Mouse (Mus musculus): ENCODE data around the gene Npc2. TPM values are rescaled to one million over a fixed set of nuclear protein-coding genes. Genes with fewer than 3 reads are reported as not detected.

Gene Npc2
- total RNA-seq, 2 experiments from 2014 or later = 13.8 to 20.0 TPM

GRCm38 (mm10) chr12:84784604-84785381 lies 11.8 kb upstream of the Npc2 start:
- DNase-seq = peak; percentile 81

GRCm38 (mm10) chr12:84776229-84776628 lies 3.3 kb upstream of the Npc2 start:
- DNase-seq = no peak

GRCm38 (mm10) chr12:84774376-84774775 lies 1.4 kb upstream of the Npc2 start:
- DNase-seq = no peak

GRCm38 (mm10) chr12:84773476-84773875 lies 524 bp upstream of the Npc2 start:
- DNase-seq = no peak

- DNase-seq = no peak
Measured at GRCm38 (mm10) chr12:84771981-84772520, 901 bp downstream of the Npc2 start.

GRCm38 (mm10) chr12:84769624-84770023 lies 3.3 kb downstream of the Npc2 start:
- DNase-seq = no peak

- DNase-seq = no peak
Measured at GRCm38 (mm10) chr12:84767510-84767909, 5.4 kb downstream of the Npc2 start.

GRCm38 (mm10) chr12:84766113-84766735 lies 6.7 kb downstream of the Npc2 start:
- DNase-seq = no peak

- DNase-seq = no peak
Measured at GRCm38 (mm10) chr12:84765506-84765905, 7.4 kb downstream of the Npc2 start.

GRCm38 (mm10) chr12:84764756-84765155 lies 8.2 kb downstream of the Npc2 start:
- DNase-seq = no peak

- no peak for DNase-seq
Measured at GRCm38 (mm10) chr12:84763577-84764218, 9.3 kb downstream of the Npc2 start.

GRCm38 (mm10) chr12:84762532-84762931 lies 10.4 kb downstream of the Npc2 start:
- DNase-seq = no peak

GRCm38 (mm10) chr12:84759063-84759462 lies 13.9 kb downstream of the Npc2 start:
- DNase-seq = no peak

- DNase-seq = no peak
Measured at GRCm38 (mm10) chr12:84756016-84756415, 16.9 kb downstream of the Npc2 start.

GRCm38 (mm10) chr12:84755008-84755695 lies 17.8 kb downstream of the Npc2 start:
- no peak for DNase-seq

GRCm38 (mm10) chr12:84752131-84752977 lies 20.6 kb downstream of the Npc2 start:
- no peak for DNase-seq

GRCm38 (mm10) chr12:84750661-84751060 lies 22.3 kb downstream of the Npc2 start:
- peak; percentile 61 for DNase-seq

GRCm38 (mm10) chr12:84748134-84748533 lies 24.8 kb downstream of the Npc2 start:
- DNase-seq = no peak

- DNase-seq = no peak
Measured at GRCm38 (mm10) chr12:84745700-84746099, 27.3 kb downstream of the Npc2 start.

- no peak for DNase-seq
Measured at GRCm38 (mm10) chr12:84743496-84743895, 29.5 kb downstream of the Npc2 start.

- DNase-seq = no peak
Measured at GRCm38 (mm10) chr12:84733366-84733765, 39.6 kb downstream of the Npc2 start.

Measured in gastrocnemius, postnatal 25 days (tissue).